Mouse (Mus musculus): ENCODE results near the gene Brk1.

GRCm38 (mm10) chr6:113656847-113657246 is 52.3 kb downstream of the Brk1 start:
- TF ChIP-seq RAD21 (IDR thresholded peaks at IDR 0.05; ENCODE audit: low read depth, low read length) (no peak), MXI1 (IDR thresholded peaks at IDR 0.05; ENCODE audit: low read depth, low read length) (no peak), POLR2A (IDR thresholded peaks at IDR 0.05; ENCODE audit: low read depth, low read length) (no peak), GABPA (IDR thresholded peaks at IDR 0.05; ENCODE audit: insufficient replicate concordance, low read depth, low read length) (no peak), EP300 (IDR thresholded peaks at IDR 0.05; ENCODE audit: low read length) (no peak)
